Mouse (Mus musculus) midbrain, embryonic 12.5 days (tissue): ENCODE data around the gene Lonp2. TPM values are rescaled to one million over a fixed set of nuclear protein-coding genes. Genes with fewer than 3 reads are reported as not detected.

Experiments
- ATAC-seq: fragments of 200-750 bp; cut with Nextera tagmentation; 2 replicates; pipeline ENCODE4 v1.8.0; 2017; ENCODE audit warnings: low read depth, moderate TSS enrichment, moderate library complexity; ENCODE audit not compliant: low FRiP score
- H3K27ac ChIP-seq: fragments of 300-500 bp; sonication (generic); replicated peaks from 2 replicates; pipeline ENCODE4 v1.5.1; 2016; ENCODE audit warnings: mild to moderate bottlenecking
- H3K27me3 ChIP-seq: fragments of 300-500 bp; sonication (generic); 2 replicates; pipeline ENCODE4 v1.6.1; 2016; ENCODE audit warnings: mild to moderate bottlenecking
- H3K36me3 ChIP-seq: fragments of 300-500 bp; sonication (generic); 2 replicates; pipeline ENCODE4 v1.6.1; 2016
- H3K4me1 ChIP-seq: fragments of 300-500 bp; sonication (generic); 2 replicates; pipeline ENCODE4 v1.6.1; 2016
- H3K4me2 ChIP-seq: fragments of 300-500 bp; sonication (generic); replicated peaks from 2 replicates; pipeline ENCODE4 v1.6.1; 2016; ENCODE audit warnings: mild to moderate bottlenecking, moderate library complexity
- H3K4me3 ChIP-seq: fragments of 300-500 bp; sonication (generic); 2 replicates; pipeline ENCODE4 v1.5.1; 2016; ENCODE audit warnings: mild to moderate bottlenecking
- H3K9ac ChIP-seq: fragments of 300-500 bp; sonication (generic); replicated peaks from 2 replicates; pipeline ENCODE4 v1.6.1; 2016; ENCODE audit warnings: mild to moderate bottlenecking, moderate library complexity
- H3K9me3 ChIP-seq: fragments of 300-500 bp; sonication (generic); 2 replicates; pipeline ENCODE4 v1.6.1; 2016; ENCODE audit warnings: mild to moderate bottlenecking
- WGBS: fragments of 180-500 bp; shearing (Covaris S2); methylation state at CpG from one replicate; pipeline ENCODE4 v1.1.7; 2016; 5-methylcytosine and 5-hydroxymethylcytosine counted together
- polyA plus RNA-seq: library from polyadenylated mRNA; unstranded; fragments of >200 nt; fragmentation: Nextera tagmentation; extraction: Ambion mirVana; gene quantifications from 2 replicates; pipeline ENCODE4 v1.2.1, GENCODE M21; 2016

Lonp2 gene
- polyA plus RNA-seq, 1 experiment from 2014 or later: 76.7 TPM

DNA sequence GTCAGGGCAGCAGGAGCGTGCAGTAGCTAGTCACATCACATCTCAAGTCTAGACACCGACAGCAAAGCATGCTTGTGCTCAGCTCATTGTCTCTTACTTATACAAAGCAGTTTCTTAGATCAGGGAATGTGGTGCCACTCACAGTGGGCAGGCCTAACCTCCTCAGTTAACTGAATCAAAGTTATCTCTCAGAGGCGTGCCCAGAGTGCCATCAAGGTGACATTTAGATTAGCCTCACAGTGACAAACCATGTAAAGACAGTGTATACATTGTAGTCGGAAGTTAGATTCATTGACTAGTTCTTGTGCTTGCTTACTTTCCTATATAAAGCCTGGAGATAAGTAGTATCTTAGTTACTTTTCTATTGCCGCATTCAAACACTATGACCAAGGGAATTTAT lies 6.4 kb downstream of the Lonp2 start:
- WGBS: 97% methylated on average over 5 of the region's 5 CpGs
- Histone ChIP-seq H3K9me3 (no peaks in the 10 kb centered on the region), H3K27me3 (no peaks in the 10 kb centered on the region), H3K27ac (no peak overlapping the region), H3K4me1 (peaks cover 9% of the 10 kb centered on the region; the same call in 1 of the 2 replicates), H3K4me2 (no peak overlapping the region), H3K9ac (no peak overlapping the region), H3K4me3 (no peak overlapping the region), H3K36me3 (peaks cover 19% of the 10 kb centered on the region)
- no peak for ATAC-seq

DNA sequence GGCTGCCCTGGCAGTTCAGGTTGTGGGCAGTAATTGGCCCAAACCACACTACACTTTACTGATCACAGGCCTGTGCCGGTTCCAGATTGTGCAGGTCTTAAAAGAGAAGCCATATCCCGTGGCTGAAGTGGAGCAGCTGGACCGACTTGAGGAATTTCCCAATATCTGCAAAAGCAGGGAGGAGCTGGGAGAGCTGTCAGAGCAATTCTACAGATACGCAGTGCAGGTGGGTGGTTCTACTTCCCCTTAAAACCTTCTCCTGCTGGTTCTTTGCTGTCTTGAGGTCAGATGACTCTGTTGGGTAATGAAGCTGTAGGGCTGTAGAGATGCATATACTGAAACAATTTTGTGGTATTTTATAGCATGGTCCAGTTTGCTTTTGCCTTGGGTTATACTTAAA lies 7.6 kb downstream of the Lonp2 start:
- no peaks in the 10 kb centered on the region for H3K27me3 ChIP-seq
- no peak overlapping the region for H3K4me3 ChIP-seq
- 87% methylated on average over 4 of the region's 4 CpGs for WGBS
- no peak for ATAC-seq
- no peak overlapping the region for H3K27ac ChIP-seq
- H3K9me3 ChIP-seq: no peaks in the 10 kb centered on the region
- H3K4me2 ChIP-seq: no peak overlapping the region
- no peak overlapping the region for H3K9ac ChIP-seq
- H3K36me3 ChIP-seq: peaks cover 29% of the 10 kb centered on the region
- H3K4me1 ChIP-seq: 0 out of 2 replicates have a peak, but pooled peaks cover under 1% of the 10 kb centered on the region

DNA sequence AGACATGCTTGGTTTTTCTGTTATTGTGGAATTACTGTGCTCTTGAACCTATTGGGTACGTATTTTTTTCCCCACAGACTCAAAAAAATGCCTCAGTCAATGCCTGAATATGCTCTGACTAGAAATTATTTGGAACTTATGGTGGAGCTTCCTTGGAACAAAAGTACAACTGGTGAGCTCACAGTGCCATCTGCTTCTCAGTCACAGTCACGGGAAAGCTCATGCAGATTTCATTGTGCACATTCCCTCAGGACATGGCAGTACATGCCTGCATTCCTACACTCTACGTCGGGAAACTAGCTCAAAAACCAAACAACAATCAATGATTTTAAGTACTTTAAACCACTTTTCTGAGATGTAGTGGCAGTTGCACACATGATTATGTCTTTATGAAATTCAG lies 14.0 kb downstream of the Lonp2 start:
- Histone ChIP-seq H3K36me3 (peaks cover 72% of the 10 kb centered on the region), H3K27me3 (no peaks in the 10 kb centered on the region), H3K4me2 (no peak overlapping the region), H3K27ac (no peak overlapping the region), H3K4me1 (no peaks in the 10 kb centered on the region), H3K4me3 (no peak overlapping the region), H3K9me3 (no peaks in the 10 kb centered on the region), H3K9ac (no peak overlapping the region)
- ATAC-seq: no peak
- WGBS: 86% methylated on average over 4 of the region's 4 CpGs

DNA sequence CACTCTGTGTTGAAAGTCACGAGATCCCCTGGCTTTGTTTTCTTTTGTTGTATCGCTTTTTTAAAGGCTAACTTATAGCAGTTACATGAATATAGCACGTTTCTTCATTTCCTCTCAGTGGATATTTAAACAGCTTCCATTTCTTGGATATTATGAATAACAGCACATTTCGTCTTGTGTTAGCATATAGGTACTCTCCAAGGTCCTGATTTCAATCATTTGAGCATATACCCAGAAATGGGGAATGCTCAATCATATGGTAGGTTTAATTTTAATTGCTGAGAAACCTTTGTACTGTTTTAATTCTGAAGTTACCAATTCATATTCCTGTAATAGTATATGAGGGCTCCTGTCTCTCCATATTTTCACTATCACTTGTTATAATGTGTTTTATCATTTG lies 15.1 kb downstream of the Lonp2 start:
- Histone ChIP-seq H3K27ac (no peak overlapping the region), H3K9ac (no peak overlapping the region), H3K4me2 (no peak overlapping the region), H3K36me3 (peaks cover 64% of the 10 kb centered on the region), H3K9me3 (no peaks in the 10 kb centered on the region), H3K4me1 (no peaks in the 10 kb centered on the region), H3K27me3 (no peaks in the 10 kb centered on the region), H3K4me3 (no peak overlapping the region)
- WGBS: 92% methylated on average over 4 of the region's 4 CpGs
- ATAC-seq: no peak

DNA sequence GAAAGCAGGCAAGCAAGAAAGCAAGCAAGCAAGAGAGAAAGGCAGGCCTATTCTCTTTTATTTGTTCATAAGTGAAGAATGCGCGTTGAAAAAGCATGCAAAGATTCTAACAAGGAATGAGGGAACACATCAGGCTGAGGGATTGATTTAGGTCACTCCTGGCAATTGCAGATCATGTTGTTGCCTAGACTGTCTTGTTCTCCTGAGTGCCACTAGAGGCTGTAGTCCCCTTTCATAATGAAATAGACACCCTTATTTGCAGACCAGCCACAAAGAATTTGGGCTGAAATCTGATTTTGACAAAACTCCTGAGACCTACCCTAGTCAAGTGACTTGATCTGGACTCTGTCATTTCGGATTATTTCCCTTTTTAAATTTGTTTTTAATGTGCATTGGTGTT lies 18.8 kb downstream of the Lonp2 start:
- Histone ChIP-seq H3K36me3 (peaks cover 34% of the 10 kb centered on the region), H3K9me3 (no peaks in the 10 kb centered on the region), H3K4me2 (no peak overlapping the region), H3K4me1 (no peaks in the 10 kb centered on the region), H3K4me3 (no peak overlapping the region), H3K9ac (no peak overlapping the region), H3K27ac (no peak overlapping the region), H3K27me3 (no peaks in the 10 kb centered on the region)
- WGBS: 90% methylated on average over 3 of the region's 3 CpGs
- no peak for ATAC-seq

DNA sequence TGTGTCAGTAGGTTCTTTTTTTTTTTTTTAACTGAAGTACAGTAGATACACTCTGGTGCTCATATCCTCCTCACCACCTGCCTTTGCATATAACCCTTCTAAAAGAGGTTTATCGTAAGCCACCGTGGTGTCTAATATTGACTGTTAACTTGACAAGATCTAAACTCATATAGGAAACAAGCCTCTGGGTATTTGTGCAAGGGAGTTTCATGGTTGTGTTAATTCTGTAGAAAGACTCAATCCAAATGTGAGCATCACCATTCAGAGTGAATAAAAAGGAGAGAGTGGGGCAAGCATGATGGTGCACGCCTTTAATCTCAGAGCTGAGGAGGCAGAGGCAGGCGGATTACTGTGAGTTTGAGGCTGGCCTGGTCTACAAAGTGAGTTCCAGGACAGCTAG lies 20.8 kb downstream of the Lonp2 start:
- H3K4me1 ChIP-seq: no peaks in the 10 kb centered on the region
- no peak overlapping the region for H3K4me3 ChIP-seq
- no peak overlapping the region for H3K9ac ChIP-seq
- ATAC-seq: no peak
- 93% methylated on average over 4 of the region's 4 CpGs for WGBS
- no peak overlapping the region for H3K4me2 ChIP-seq
- H3K27me3 ChIP-seq: no peaks in the 10 kb centered on the region
- peaks cover 17% of the 10 kb centered on the region; the same call in 1 of the 2 replicates for H3K36me3 ChIP-seq
- H3K27ac ChIP-seq: no peak overlapping the region
- no peaks in the 10 kb centered on the region for H3K9me3 ChIP-seq

DNA sequence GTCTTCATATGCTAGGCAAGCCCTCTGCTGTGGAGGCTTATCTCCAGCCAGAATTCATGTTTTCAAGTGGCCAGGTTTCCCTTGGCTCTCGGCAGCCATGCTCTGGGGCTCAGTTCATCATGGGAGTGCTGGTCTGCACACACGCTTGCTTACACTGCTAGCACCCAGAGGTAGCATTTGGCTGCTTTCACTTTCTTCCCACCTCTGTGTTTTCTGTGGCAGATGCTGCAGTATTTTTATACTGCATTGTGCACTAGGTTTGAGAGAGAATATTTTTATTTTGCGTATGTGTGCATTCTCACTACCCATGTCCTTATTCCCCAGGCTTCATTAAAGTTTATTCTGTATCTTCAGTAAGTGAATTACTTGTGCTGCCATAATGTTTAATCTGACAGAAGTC lies 23.9 kb downstream of the Lonp2 start:
- Histone ChIP-seq H3K4me3 (no peak overlapping the region), H3K36me3 (peaks cover 10% of the 10 kb centered on the region), H3K4me1 (no peaks in the 10 kb centered on the region), H3K9ac (no peak overlapping the region), H3K27ac (no peak overlapping the region), H3K4me2 (no peak overlapping the region), H3K27me3 (no peaks in the 10 kb centered on the region), H3K9me3 (no peaks in the 10 kb centered on the region)
- no peak for ATAC-seq
- WGBS: 87% methylated on average over 3 of the region's 3 CpGs

DNA sequence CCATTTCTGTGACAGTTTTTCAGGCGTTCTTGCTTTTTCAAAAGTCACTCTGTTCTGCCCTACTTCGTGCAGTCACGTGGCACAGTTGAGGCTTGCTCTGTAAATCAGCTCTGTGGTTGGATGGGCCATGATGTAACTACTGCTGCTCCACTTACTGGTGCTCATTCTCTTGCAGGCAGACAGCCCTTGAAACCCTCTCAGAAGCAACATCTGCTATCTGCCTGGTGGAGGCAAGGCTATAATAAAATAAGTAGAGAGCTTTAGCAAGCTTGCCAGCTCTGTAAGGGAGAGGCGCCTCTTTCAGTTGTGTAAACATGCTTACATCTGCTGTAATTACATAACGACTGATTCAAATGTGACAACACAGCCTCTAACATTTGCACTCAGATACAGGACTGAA lies 27.6 kb downstream of the Lonp2 start:
- ATAC-seq: no peak
- no peaks in the 10 kb centered on the region for H3K9me3 ChIP-seq
- no peak overlapping the region for H3K9ac ChIP-seq
- peaks cover 20% of the 10 kb centered on the region for H3K36me3 ChIP-seq
- no peak overlapping the region for H3K27ac ChIP-seq
- WGBS: 93% methylated on average over 5 of the region's 5 CpGs
- H3K4me2 ChIP-seq: no peak overlapping the region
- no peaks in the 10 kb centered on the region for H3K27me3 ChIP-seq
- H3K4me3 ChIP-seq: no peak overlapping the region
- no peaks in the 10 kb centered on the region for H3K4me1 ChIP-seq

DNA sequence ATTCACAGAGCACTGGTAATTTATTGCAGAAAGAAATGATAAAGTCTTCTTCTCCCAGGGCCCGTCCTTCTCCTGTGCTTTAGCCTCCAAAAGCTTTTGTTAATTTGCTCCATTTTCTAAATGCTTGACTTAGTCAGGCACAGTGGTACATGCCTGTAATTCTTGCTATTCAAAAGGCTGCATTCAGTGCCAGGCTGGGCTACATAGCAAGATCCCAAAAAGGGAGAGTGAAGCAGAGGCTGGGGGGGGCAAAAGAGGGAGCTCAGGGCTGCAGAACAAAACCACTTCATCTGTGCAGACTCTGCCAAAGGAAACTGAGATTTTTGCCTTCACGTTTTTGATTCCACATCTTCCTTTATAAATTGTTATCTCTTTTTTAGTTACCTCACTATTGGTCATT lies 28.7 kb downstream of the Lonp2 start:
- no peaks in the 10 kb centered on the region for H3K4me1 ChIP-seq

DNA sequence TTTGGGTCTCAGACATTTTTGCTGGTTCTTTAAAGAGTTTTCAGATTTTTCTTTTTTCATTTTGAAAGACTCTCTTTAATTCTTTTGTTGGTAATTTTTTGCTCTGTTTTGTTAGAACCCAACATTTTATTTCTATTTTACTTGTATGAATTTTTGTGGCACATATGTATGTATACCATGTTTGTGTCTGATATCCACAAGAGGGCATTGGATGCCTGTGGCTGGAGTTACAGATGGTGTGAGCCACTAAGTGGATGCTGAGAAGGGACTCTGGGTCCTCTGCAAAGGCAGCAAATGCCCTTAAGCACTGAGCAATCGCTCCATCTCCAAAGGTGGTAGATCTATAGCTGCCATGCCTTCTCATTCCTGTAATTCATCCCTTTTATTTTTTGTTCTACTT lies 30.7 kb downstream of the Lonp2 start:
- 97% methylated on average over 1 of the region's 1 CpGs for WGBS
- H3K4me3 ChIP-seq: no peak overlapping the region

More for the DNA sequence above, 28.7 kb downstream of the Lonp2 start:
- H3K36me3 ChIP-seq: peaks cover 19% of the 10 kb centered on the region
- no peak overlapping the region for H3K9ac ChIP-seq
- H3K9me3 ChIP-seq: no peaks in the 10 kb centered on the region
- no peaks in the 10 kb centered on the region for H3K27me3 ChIP-seq
- no peak overlapping the region for H3K4me3 ChIP-seq
- H3K27ac ChIP-seq: no peak overlapping the region
- 82% methylated on average over 2 of the region's 2 CpGs for WGBS
- ATAC-seq: no peak
- H3K4me2 ChIP-seq: no peak overlapping the region

DNA sequence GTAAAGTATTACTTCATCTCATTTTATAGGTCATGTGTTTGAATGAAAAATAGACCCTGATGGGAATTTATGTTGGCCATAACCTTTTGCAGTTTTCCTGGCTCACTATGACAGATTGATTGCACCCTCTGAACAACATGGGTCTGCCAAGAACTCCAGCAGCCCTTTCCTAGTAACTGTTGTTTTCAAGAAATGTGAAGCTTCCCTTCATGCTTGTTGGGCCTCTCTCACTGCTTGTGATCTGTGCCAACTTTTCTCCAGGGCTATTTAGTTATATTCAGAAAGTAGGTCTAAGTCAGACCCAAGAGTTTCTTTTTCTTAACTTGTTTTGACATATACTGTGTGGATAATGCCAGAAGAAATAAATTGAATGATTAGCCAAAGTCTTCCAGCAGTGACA lies 44.9 kb downstream of the Lonp2 start:
- H3K9ac ChIP-seq: no peak overlapping the region
- no peak for ATAC-seq
- H3K4me2 ChIP-seq: no peak overlapping the region
- H3K4me1 ChIP-seq: no peaks in the 10 kb centered on the region
- H3K4me3 ChIP-seq: no peak overlapping the region
- no peaks in the 10 kb centered on the region for H3K9me3 ChIP-seq
- H3K36me3 ChIP-seq: peaks cover 30% of the 10 kb centered on the region
- H3K27me3 ChIP-seq: no peaks in the 10 kb centered on the region
- H3K27ac ChIP-seq: no peak overlapping the region

More for the DNA sequence above, 30.7 kb downstream of the Lonp2 start:
- Histone ChIP-seq H3K4me1 (no peaks in the 10 kb centered on the region), H3K9ac (no peak overlapping the region), H3K27me3 (no peaks in the 10 kb centered on the region), H3K9me3 (no peaks in the 10 kb centered on the region), H3K4me2 (no peak overlapping the region), H3K36me3 (peaks cover 23% of the 10 kb centered on the region), H3K27ac (no peak overlapping the region)
- ATAC-seq: no peak

DNA sequence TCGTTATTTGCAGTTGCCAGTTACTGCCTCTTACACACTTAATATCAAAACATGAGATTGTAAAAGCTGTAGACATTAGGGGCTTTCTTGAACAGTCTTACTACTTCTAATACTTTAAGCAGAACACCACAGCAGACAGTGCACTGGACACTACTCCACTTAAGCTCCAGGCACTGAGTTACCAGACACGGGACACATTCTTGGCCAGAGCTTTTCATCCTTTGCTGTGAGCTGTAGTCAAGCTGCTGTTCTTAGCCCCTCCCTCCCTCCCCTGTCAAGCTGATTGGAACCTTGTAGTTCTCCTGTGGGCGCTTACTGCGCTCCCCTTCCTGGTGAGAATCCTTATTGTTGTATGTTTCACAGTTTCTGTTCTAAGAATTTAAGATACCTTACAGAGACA lies 45.4 kb downstream of the Lonp2 start:
- 75% methylated on average over 4 of the region's 4 CpGs for WGBS
- Histone ChIP-seq H3K27me3 (no peaks in the 10 kb centered on the region), H3K36me3 (peaks cover 33% of the 10 kb centered on the region), H3K4me1 (no peaks in the 10 kb centered on the region), H3K4me2 (no peak overlapping the region), H3K27ac (no peak overlapping the region), H3K9ac (no peak overlapping the region), H3K9me3 (no peaks in the 10 kb centered on the region), H3K4me3 (no peak overlapping the region)
- ATAC-seq: no peak

DNA sequence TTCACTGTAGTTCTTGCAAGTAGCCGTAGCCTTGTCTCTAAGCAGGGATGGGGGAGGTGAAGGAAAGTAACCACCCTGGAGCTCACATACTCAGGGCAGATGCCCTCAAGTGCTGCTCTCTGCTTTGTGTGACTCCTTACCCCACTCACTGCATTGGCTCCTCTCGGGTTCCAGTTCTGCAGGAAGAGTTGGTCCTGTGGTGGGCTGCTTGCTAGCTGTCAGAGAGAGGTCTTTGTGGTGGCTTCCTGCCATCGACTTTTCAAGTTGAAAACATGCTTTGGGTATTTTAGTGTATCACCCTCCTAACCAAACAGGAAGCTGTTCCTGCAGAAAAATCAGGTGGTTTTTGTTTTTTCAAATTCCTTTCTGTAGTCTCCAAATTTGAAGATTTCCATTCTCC lies 62.8 kb downstream of the Lonp2 start:
- 87% methylated on average over 3 of the region's 3 CpGs for WGBS
- H3K4me3 ChIP-seq: no peak overlapping the region
- ATAC-seq: no peak
- H3K27me3 ChIP-seq: no peaks in the 10 kb centered on the region
- no peak overlapping the region for H3K9ac ChIP-seq
- H3K9me3 ChIP-seq: no peaks in the 10 kb centered on the region
- 0 out of 2 replicates have a peak, but pooled peaks cover 7% of the 10 kb centered on the region for H3K36me3 ChIP-seq
- H3K4me1 ChIP-seq: no peaks in the 10 kb centered on the region
- H3K27ac ChIP-seq: no peak overlapping the region
- H3K4me2 ChIP-seq: no peak overlapping the region
